Mouse (Mus musculus): ENCODE data around the gene Gm6309. TPM values are rescaled to one million over a fixed set of nuclear protein-coding genes. Genes with fewer than 3 reads are reported as not detected.

Gene Gm6309
- total RNA-seq, 2 experiments from 2014 or later = not detected

Other genes starting within 250 kb of the Gm6309 start
- gene Cyp3a25, start 161.1 kb downstream of the Gm6309 start, total RNA-seq (2015; ENCODE audit: low replicate concordance) = not detected in 2 replicates
- not detected in 2 replicates for gene Cyp3a25, start 161.1 kb downstream of the Gm6309 start, total RNA-seq (2017; ENCODE audit: low replicate concordance)
- not detected in 2 replicates for gene Cyp3a59, start 91.5 kb downstream of the Gm6309 start, total RNA-seq (2015; ENCODE audit: low replicate concordance)
- not detected in 2 replicates for gene Cyp3a59, start 91.5 kb downstream of the Gm6309 start, total RNA-seq (2017; ENCODE audit: low replicate concordance)
- not detected in 2 replicates for gene Gm5565, start 10.2 kb downstream of the Gm6309 start, total RNA-seq (2015; ENCODE audit: low replicate concordance)
- not detected in 2 replicates for gene Gm5565, start 10.2 kb downstream of the Gm6309 start, total RNA-seq (2017; ENCODE audit: low replicate concordance)
- gene 1700001J03Rik, start 14.6 kb upstream of the Gm6309 start, total RNA-seq (2015; ENCODE audit: low replicate concordance) = not detected in 2 replicates
- gene 1700001J03Rik, start 14.6 kb upstream of the Gm6309 start, total RNA-seq (2017; ENCODE audit: low replicate concordance) = not detected in 2 replicates
- gene Rnf6, start 50.8 kb upstream of the Gm6309 start, total RNA-seq (2015; ENCODE audit: low replicate concordance) = 9.0 and 13.6 TPM in 2 replicates
- 25.9 and 26.5 TPM in 2 replicates for gene Rnf6, start 50.8 kb upstream of the Gm6309 start, total RNA-seq (2017; ENCODE audit: low replicate concordance)
- 39.6 and 51.6 TPM in 2 replicates for gene Cdk8, start 60.5 kb upstream of the Gm6309 start, total RNA-seq (2015; ENCODE audit: low replicate concordance)
- gene Cdk8, start 60.5 kb upstream of the Gm6309 start, total RNA-seq (2017; ENCODE audit: low replicate concordance) = 50.6 and 66.1 TPM in 2 replicates
- not detected in 2 replicates for gene Wasf3, start 214.3 kb upstream of the Gm6309 start, total RNA-seq (2015; ENCODE audit: low replicate concordance)
- not detected in 2 replicates for gene Wasf3, start 214.3 kb upstream of the Gm6309 start, total RNA-seq (2017; ENCODE audit: low replicate concordance)